Comparison of ENCODE assay signal across 8 mouse cellular contexts in genomic region chr13:28651810-28652209, GRCm38 (mm10).
DNase-seq lines count a peak whose midpoint lies in the region; ATAC-seq lines count a peak whose summit lies in the region.

No protein-coding gene starts in this region.

- no peak for DNase-seq in frontal cortex, postnatal 14 days (ENCODE audit: low spot score in 2 of 2)
- DNase-seq in right cerebral cortex, postnatal 4 days, result peak; percentile 13
- no peak for DNase-seq in right cerebral cortex, postnatal 25 days
- DNase-seq in heart, postnatal 4 days, result peak; percentile 61
- DNase-seq in lung, postnatal 14 days, result peak; percentile 65
- no peak for DNase-seq in T-cell, adult 2 months (ENCODE audit: low spot score)
- no peak for DNase-seq in retina, postnatal 1 day

- ATAC-seq in frontal cortex, adult (ENCODE audit: low TSS enrichment), result peak; percentile 65

Comparison
In these comparisons a context has a peak if more than half of its experiments do, and no peak if none do; other contexts are left out.
1. DNase-seq: peak in right cerebral cortex, postnatal 4 days (single experiment), heart, postnatal 4 days (single experiment) and lung, postnatal 14 days (single experiment); none in frontal cortex, postnatal 14 days (0 of 2), right cerebral cortex, postnatal 25 days (single experiment), T-cell, adult 2 months (single experiment) and retina, postnatal 1 day (single experiment).